Comparison of ENCODE assay signal across 11 mouse cellular contexts in genomic region chr4:69823311-69823940, GRCm38 (mm10).
DNase-seq lines count a peak whose midpoint lies in the region; ATAC-seq and TF ChIP-seq lines count a peak whose summit lies in the region.
"Had no signal": no experiment of that assay in that cellular context is flagged by ENCODE, and none has a peak within 500 bp of the region (broad histone marks: within the 10 kb centered on the region; RNA-seq: fewer than 3 reads in every experiment).

No protein-coding gene starts in this region.

- TF ChIP-seq EP300 in lung, postnatal 0 days (IDR thresholded peaks at IDR 0.05): no peak

- H3K4me1 ChIP-seq in lung, postnatal 0 days (ENCODE audit: insufficient read depth, low read depth, low read length): no peaks in the 10 kb centered on the region
- no peaks in the 10 kb centered on the region for H3K4me1 ChIP-seq in intestine, postnatal 0 days (replicated peaks; ENCODE audit: control insufficient read depth, insufficient read depth, low read length)
- H3K4me1 ChIP-seq: heart, embryonic 15.5 days had no signal

- DNase-seq in adrenal gland, adult 2 months: peak; percentile 27
- DNase-seq in adrenal gland, postnatal 25 days: no peak
- peak; percentile 30 for DNase-seq in retina, postnatal 1 day
- no peak for DNase-seq in retina, embryonic 14.5 days (ENCODE audit: low spot score)
- no peak for DNase-seq in lung, postnatal 0 days (ENCODE audit: low spot score)
- DNase-seq in cerebellum, postnatal 14 days: no peak
- DNase-seq in ovary, adult 18-20 months (ENCODE audit: low spot score): no peak
- DNase-seq: thymus, postnatal 25 days had no signal

- no peaks in the 10 kb centered on the region for H3K27me3 ChIP-seq in lung, postnatal 0 days (replicated peaks; ENCODE audit: insufficient read depth, low read length)
- H3K27me3 ChIP-seq in intestine, postnatal 0 days (replicated peaks; ENCODE audit: control insufficient read depth, insufficient read depth, low read length): no peaks in the 10 kb centered on the region
- H3K27me3 ChIP-seq: heart, embryonic 15.5 days had no signal

- H3K4me2 ChIP-seq in lung, postnatal 0 days (replicated peaks; ENCODE audit: low read depth, low read length): no peak overlapping the region
- no peak overlapping the region for H3K4me2 ChIP-seq in intestine, postnatal 0 days (replicated peaks; ENCODE audit: low read depth)
- H3K4me2 ChIP-seq: heart, embryonic 15.5 days had no signal

- ATAC-seq in lung, postnatal 0 days: peak; percentile 37; the same call in 1 of the 2 replicates
- no peak for ATAC-seq in intestine, postnatal 0 days

- H3K4me3 ChIP-seq in lung, postnatal 0 days (ENCODE audit: low read depth, low read length): no peak overlapping the region
- H3K4me3 ChIP-seq in intestine, postnatal 0 days (ENCODE audit: low read depth, low read length): no peak overlapping the region
- H3K4me3 ChIP-seq: heart, embryonic 15.5 days had no signal

- no peak for TF ChIP-seq CTCF in lung, postnatal 0 days (IDR thresholded peaks at IDR 0.05)
- TF ChIP-seq CTCF in intestine, postnatal 0 days (IDR thresholded peaks at IDR 0.05; ENCODE audit: low read depth): no peak

- no peaks in the 10 kb centered on the region for H3K9me3 ChIP-seq in lung, postnatal 0 days (ENCODE audit: low read length)
- H3K9me3 ChIP-seq in intestine, postnatal 0 days (ENCODE audit: control insufficient read depth): no peaks in the 10 kb centered on the region
- H3K9me3 ChIP-seq: heart, embryonic 15.5 days had no signal

- no peak overlapping the region for H3K27ac ChIP-seq in lung, postnatal 0 days (ENCODE audit: low read length)
- no peak overlapping the region for H3K27ac ChIP-seq in intestine, postnatal 0 days (ENCODE audit: low read depth, low read length)
- H3K27ac ChIP-seq: heart, embryonic 15.5 days had no signal

- no peak overlapping the region for H3K9ac ChIP-seq in lung, postnatal 0 days (replicated peaks; ENCODE audit: low read depth)
- no peak overlapping the region for H3K9ac ChIP-seq in intestine, postnatal 0 days (ENCODE audit: low read depth, low read length)
- H3K9ac ChIP-seq: heart, embryonic 15.5 days had no signal

- WGBS in lung, postnatal 0 days: 10% methylated on average over 1 of the region's 1 CpGs
- WGBS in intestine, postnatal 0 days: 12% methylated on average over 1 of the region's 1 CpGs

- H3K36me3 ChIP-seq in lung, postnatal 0 days (ENCODE audit: insufficient read depth, low read length): no peaks in the 10 kb centered on the region
- no peaks in the 10 kb centered on the region for H3K36me3 ChIP-seq in intestine, postnatal 0 days (ENCODE audit: control insufficient read depth, insufficient read depth)
- H3K36me3 ChIP-seq: G1E; heart, embryonic 15.5 days had no signal

Comparison
In these comparisons a context has a peak if more than half of its experiments do, and no peak if none do; other contexts are left out.
1. DNase-seq: peak in adrenal gland, adult 2 months (single experiment) and retina, postnatal 1 day (single experiment); none in adrenal gland, postnatal 25 days (single experiment), retina, embryonic 14.5 days (single experiment), lung, postnatal 0 days (single experiment), cerebellum, postnatal 14 days (0 of 2) and ovary, adult 18-20 months (single experiment).